Mouse (Mus musculus): ENCODE measurements around the gene Dgkh.
"Not testable (repeated sequence)": the region's sequence is repeated elsewhere in the genome, so short reads cannot be mapped to it uniquely, and the experiment has no call there.

Gene Dgkh

DNA sequence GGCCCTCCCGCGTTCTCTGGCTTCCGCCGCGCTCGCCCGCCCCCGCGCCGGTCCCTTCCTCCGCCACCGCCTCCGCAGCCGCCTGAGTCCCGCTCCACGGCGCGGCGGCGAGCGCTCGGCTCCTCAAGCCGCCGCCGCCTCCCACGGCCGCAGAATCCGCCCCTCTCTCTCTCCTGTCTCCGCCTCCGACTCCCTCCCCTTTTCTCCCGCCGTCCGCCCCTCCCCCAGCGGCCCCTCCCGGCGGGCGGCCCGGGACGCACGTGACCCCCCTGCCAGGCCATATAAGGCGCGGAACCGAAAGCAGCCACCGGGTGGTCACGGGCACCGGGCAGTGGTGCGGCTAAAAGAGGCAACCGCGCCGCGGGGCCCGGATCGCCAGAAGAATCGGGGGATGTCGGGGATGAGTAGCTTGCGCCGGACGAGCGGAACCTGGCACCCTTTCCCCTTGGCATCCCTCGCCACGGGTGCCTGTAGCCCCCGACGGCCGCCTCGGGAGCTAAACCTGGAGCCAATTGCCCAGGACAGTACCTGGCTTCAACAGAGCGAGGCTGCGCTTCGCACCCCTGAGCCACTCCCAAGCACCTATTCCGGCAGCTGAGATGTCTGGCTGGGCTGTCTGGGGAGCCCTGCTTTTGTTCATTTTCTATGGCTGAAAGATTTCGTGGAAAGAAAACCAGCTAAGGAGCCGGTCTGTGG is at the start of gene Dgkh:
Dgkh (minus strand) TSS at position 160 of the 696 bp plus-strand sequence.
- no peak for DNase-seq (ENCODE audit: low read depth, low spot score)

GRCm38 (mm10) chr14:78777215-78777614 is 44.6 kb upstream of the Dgkh start:
- no peak for DNase-seq (ENCODE audit: low read depth, low spot score)

DNA sequence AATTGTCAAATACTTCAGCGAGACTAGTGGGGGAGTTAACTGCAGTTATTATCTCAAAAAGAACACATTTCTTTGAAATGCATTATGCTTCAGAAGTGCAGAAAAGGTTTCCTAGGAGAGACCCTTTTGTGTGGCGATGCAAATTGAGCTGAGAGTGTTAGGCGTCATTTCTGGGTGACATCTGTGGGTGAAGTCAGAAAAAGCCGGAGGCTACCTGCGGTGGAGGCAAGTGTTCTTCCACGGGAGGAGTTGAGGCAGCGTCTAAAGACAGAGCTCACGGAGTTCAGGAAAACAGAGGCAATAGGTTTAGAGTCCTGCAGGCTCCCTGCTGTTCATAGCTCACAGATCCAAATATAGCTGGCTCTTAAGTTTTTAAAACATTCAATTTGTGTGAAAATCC is 44.1 kb upstream of the Dgkh start:
- DNase-seq (ENCODE audit: low read depth, low spot score), result no peak

- no peak for DNase-seq (ENCODE audit: low read depth, low spot score)
These were observed 43.1 kb upstream of the Dgkh start for GRCm38 (mm10) chr14:78775699-78776098.

- no peak for DNase-seq (ENCODE audit: low read depth, low spot score)
These were observed 42.6 kb upstream of the Dgkh start for GRCm38 (mm10) chr14:78775226-78775625.

DNA sequence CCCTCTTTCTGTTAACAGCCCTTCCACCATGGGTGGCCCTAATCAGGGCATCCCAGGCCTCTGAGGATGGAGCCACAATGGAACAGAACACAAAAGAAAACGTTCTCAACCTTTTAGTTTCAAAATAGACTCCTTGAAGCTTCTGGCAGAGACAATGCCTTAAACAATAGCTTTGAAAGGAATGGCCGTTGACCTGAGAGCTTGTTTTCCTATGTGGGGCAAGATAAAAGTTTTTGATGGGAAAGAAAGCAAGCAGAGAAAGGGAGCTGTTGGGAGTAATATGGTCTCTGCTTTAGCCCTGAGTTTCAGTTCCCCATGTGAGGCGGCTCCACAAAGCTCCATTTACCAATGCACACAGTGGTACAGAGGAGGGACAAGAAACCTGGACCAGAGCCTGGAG is 37.9 kb upstream of the Dgkh start:
- no peak for DNase-seq (ENCODE audit: low read depth, low spot score)

GRCm38 (mm10) chr14:78761064-78761463 is 28.5 kb upstream of the Dgkh start:
- no peak for DNase-seq (ENCODE audit: low read depth, low spot score)

DNA sequence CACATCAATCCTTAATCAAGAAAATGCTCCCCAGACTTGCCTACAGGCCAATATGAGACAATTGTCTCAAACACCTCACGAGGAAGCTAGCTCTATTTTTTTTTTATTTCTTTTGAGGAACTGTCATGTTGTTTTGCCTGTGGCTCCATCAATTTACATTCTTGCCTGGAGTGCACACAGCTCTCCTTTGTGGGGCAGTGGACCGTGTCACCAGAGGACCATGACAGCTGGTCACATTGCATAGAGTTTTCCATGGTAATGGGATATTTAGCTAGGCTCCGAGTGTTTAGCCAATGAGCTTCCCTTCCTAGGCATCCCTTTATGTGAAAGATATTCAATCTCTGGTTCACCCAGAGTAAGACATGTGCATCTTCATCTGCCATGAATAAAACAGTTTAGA is 26.9 kb upstream of the Dgkh start:
- no peak for DNase-seq (ENCODE audit: low read depth, low spot score)

- DNase-seq (ENCODE audit: low read depth, low spot score), result no peak
These were observed 22.7 kb upstream of the Dgkh start for GRCm38 (mm10) chr14:78755316-78755715.

GRCm38 (mm10) chr14:78748692-78749091 is 16.1 kb upstream of the Dgkh start:
- no peak for DNase-seq (ENCODE audit: low read depth, low spot score)

- DNase-seq (ENCODE audit: low read depth, low spot score), result no peak
These were observed 15.5 kb upstream of the Dgkh start for GRCm38 (mm10) chr14:78747969-78748651.

GRCm38 (mm10) chr14:78747454-78747853 is 14.9 kb upstream of the Dgkh start:
- no peak for DNase-seq (ENCODE audit: low read depth, low spot score)

DNA sequence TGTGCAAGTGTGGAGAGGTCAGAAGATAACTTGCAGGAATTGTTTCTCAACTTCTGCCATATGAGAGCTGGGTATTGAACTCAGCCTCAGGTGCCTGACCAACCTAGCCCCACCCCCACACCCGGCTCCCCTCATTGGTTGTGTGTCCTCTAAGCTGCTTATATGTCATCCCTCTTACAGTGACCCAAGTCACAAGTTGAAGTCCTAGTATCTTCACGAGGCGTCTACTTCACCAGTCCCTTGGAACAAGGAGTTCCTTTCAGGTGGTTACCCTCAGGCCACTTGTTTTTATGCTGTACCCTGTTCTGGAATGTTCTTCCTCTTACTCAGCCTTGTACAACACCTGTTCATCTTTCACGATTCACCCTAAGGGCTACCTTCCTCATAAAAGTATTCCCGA is 2.0 kb upstream of the Dgkh start:
- DNase-seq (ENCODE audit: low read depth, low spot score), result no peak

- not testable (repeated sequence) for DNase-seq (ENCODE audit: low read depth, low spot score)
These were observed 1.6 kb upstream of the Dgkh start for GRCm38 (mm10) chr14:78734203-78734602.

DNA sequence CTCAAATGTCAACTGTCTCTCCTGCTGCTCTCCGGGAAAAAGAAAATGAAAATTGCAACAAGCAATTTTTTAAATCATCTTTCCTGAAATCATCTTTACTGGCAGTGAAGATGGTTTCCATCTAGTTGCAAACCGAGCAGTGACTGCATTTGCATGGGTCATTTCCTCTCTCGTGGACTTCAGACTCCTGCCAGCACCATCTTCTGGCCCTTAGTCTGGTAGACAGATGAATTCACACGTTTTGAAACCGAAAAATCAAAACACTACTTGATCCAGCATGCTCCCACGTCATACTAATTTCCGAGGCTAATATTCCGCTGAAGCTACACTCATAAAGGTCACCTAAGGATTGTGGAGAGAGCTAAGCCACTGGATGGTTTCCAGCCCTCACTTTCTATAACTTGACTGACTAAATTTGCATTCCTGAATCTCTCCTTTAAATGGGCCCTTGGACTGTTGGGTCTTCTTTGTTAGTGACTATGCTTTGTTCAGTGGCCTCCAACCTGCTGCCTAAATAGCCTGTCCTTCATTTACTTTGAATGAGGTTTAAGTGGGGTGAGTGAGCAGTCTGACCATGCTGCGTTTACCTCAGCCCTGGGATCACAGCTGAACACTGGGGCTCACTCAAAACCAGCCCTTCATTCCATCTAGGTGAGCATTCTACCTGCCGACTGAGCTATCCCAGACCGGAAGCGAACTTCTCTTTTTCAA is 945 bp upstream of the Dgkh start:
- DNase-seq (ENCODE audit: low read depth, low spot score), result no peak

GRCm38 (mm10) chr14:78731852-78732616 is 542 bp downstream of the Dgkh start:
- no peak for DNase-seq (ENCODE audit: low read depth, low spot score)

DNA sequence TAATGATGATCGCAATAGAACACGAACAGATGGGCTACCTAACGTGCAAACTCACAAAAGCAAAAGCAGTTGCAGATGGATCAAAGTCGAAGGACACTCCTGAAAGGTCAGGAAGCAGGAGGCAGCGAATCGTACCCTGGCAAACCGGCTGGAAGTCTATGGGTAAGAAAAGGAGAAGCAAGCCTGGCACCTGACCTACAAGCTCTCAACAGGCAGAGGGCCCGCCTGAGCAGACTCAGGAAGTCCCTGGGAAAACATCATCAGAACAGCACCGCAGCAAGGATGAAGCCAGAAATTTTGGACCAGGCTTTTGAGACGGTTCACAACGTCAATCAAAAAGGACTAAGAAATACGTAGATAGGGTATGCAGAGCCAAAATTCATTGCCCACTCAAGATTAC is 1.3 kb downstream of the Dgkh start:
- no peak for DNase-seq (ENCODE audit: low read depth, low spot score)

DNA sequence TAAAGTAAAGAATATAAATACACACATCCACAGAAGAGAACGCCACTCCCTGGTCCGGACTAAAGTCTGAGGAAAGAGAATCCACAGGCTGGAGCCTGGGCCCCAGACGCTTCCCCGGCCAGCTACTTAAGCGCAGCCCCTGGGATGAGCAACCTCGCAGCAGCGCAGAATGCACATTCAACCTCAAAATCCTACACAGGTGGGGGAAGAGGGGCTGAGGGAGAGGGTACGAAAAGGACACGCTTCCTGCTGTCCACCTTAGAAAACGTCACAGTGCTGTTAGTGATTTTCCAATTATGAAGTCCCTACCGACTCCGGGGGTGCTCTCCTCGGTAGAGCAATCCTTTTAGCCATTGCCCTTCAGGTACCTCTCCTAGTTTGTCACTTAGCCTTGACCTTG is 6.6 kb downstream of the Dgkh start:
- no peak for DNase-seq (ENCODE audit: low read depth, low spot score)

GRCm38 (mm10) chr14:78725307-78725956 is 7.1 kb downstream of the Dgkh start:
- DNase-seq (ENCODE audit: low read depth, low spot score), result no peak

DNA sequence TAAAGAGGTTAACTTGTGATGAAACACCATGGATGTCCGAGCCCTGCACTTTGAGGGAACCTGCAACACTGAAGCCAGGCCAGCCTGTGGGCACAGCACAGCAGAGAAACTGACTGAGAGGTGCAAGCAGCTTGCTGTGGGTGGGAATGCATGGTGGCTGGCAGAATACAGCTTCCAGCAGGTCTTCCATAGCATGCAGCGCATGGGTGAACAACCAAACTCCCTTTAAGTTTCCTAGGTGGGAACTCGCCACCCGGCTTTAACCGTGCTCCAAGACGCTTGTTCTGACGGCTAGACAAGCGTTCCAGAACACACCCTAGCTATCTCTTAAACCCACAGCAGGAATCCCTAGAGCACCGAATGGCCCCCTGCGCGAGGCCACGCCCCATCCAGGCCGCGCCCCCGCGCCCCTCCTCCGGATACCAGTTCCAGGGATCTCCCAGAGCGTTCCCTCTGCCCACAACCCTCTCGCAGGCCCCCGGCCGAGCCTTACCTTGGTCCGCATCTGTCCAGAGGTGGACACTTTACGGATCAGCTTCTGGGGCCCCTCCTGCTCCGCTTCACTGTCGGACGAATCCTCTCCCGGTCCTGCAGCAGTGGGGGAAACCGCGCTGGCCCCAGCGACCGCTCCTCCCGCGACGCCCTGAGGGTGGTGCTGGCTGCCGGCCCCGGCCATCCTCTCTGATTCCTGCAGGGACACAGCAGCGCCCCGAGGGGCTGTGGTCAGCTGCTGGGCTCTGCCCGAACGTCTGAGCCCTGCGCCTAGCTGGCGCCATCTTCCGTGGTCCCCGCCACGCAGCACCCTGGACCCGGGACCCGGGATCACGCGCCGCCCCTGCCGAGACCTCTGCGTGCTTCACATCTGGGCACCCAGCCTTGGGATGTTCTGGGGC is 7.9 kb downstream of the Dgkh start:
- no peak for DNase-seq (ENCODE audit: low read depth, low spot score)
